Mouse (Mus musculus) ES-E14 (cell line): ENCODE results near the gene Notch2.

Source experiments
- CHD2 ChIP-seq: IDR thresholded peaks from 2 replicates; pipeline ENCODE4 v1.6.1; 2014; ENCODE audit warnings: mild to moderate bottlenecking, low read depth, low read length, inconsistent platforms
- HCFC1 ChIP-seq: IDR thresholded peaks from 2 replicates; pipeline ENCODE4 v1.6.1; 2012; ENCODE audit warnings: low read length, inconsistent platforms, borderline replicate concordance; ENCODE audit not compliant: insufficient read depth
- MAFK ChIP-seq: IDR thresholded peaks from 2 replicates; pipeline ENCODE4 v1.6.1; 2014; ENCODE audit warnings: mild to moderate bottlenecking, low read depth, low read length, inconsistent platforms; ENCODE audit not compliant: insufficient read depth
- ZC3H11A ChIP-seq: IDR thresholded peaks from 2 replicates; pipeline ENCODE4 v1.6.1; 2012; ENCODE audit warnings: low read depth, mild to moderate bottlenecking, inconsistent platforms, low read length, borderline replicate concordance
- ZNF384 ChIP-seq: IDR thresholded peaks from 2 replicates; pipeline ENCODE4 v1.6.1; 2012; ENCODE audit warnings: low read depth, low read length, inconsistent platforms

GRCm38 (mm10) chr3:98149881-98150280 is 136.6 kb downstream of the Notch2 start:
- TF ChIP-seq ZNF384 = no peak
- TF ChIP-seq MAFK = no peak
- TF ChIP-seq HCFC1 = no peak
- TF ChIP-seq CHD2 = no peak
- no peak for TF ChIP-seq ZC3H11A
